ENCODE assay signal across 13 mouse cellular contexts in genomic region chr7:142394261-142395190, GRCm38 (mm10). TPM values are rescaled to one million over a fixed set of nuclear protein-coding genes. Genes with fewer than 3 reads are reported as not detected.
DNase-seq lines count a peak whose midpoint lies in the region; ATAC-seq and TF ChIP-seq lines count a peak whose summit lies in the region.
"Had no signal": no experiment of that assay in that cellular context is flagged by ENCODE, and none has a peak within 500 bp of the region (broad histone marks: within the 10 kb centered on the region; RNA-seq: fewer than 3 reads in every experiment).

No protein-coding gene starts in this region.

- no peak overlapping the region for H3K9ac ChIP-seq in kidney, postnatal 0 days (ENCODE audit: low read depth, low read length)
- H3K9ac ChIP-seq: lung, embryonic 14.5 days had no signal

- H3K4me2 ChIP-seq in kidney, postnatal 0 days (ENCODE audit: low read length), result no peak overlapping the region
- H3K4me2 ChIP-seq: lung, embryonic 14.5 days had no signal

- H3K4me3 ChIP-seq in kidney, postnatal 0 days (replicated peaks; ENCODE audit: low read depth, low read length), result no peak overlapping the region
- H3K4me3 ChIP-seq: hindbrain, embryonic 10.5 days had no signal

- 60% methylated on average over 6 of the region's 6 CpGs for WGBS in kidney, postnatal 0 days

- DNase-seq in kidney, postnatal 0 days (ENCODE audit: low spot score), result no peak
- no peak for DNase-seq in kidney, adult 8-10 months
- DNase-seq in MEL-GATA-1-ER (ENCODE audit: extremely low read depth, low read depth) (peak; percentile 58), liver (peak; percentile 8)
- peak; percentile 36 for DNase-seq in naive thymus-derived CD4-positive, alpha-beta T cell, adult 2 months (ENCODE audit: low read depth)
- DNase-seq in urinary bladder, postnatal 36 days (ENCODE audit: low spot score in 2 of 2), result no peak
- no peak for DNase-seq in urinary bladder, postnatal 4 days (ENCODE audit: low spot score in 2 of 2)
- DNase-seq: embryo, embryonic 11 days; kidney, adult 18-20 months; lung, embryonic 14.5 days; right cerebral cortex, postnatal 25 days had no signal

- H3K9me3 ChIP-seq in kidney, postnatal 0 days (replicated peaks; ENCODE audit: low read length), result no peaks in the 10 kb centered on the region
- H3K9me3 ChIP-seq: hindbrain, embryonic 10.5 days had no signal

- H3K4me1 ChIP-seq in kidney, postnatal 0 days (replicated peaks; ENCODE audit: insufficient read depth, low read length), result no peaks in the 10 kb centered on the region

- H3K27me3 ChIP-seq in kidney, postnatal 0 days (ENCODE audit: insufficient read depth, low read length), result no peaks in the 10 kb centered on the region

- no peak for TF ChIP-seq CTCF in kidney, postnatal 0 days (IDR thresholded peaks at IDR 0.05; ENCODE audit: low read depth)

- no peaks in the 10 kb centered on the region for H3K36me3 ChIP-seq in kidney, postnatal 0 days (ENCODE audit: insufficient read depth, low read length)
- H3K36me3 ChIP-seq: hindbrain, embryonic 10.5 days had no signal

- peak overlapping the region; percentile 44; the same call in 1 of the 2 replicates for H3K27ac ChIP-seq in kidney, postnatal 0 days
- H3K27ac ChIP-seq: hindbrain, embryonic 10.5 days had no signal

- ATAC-seq in kidney, postnatal 0 days (replicated peaks; ENCODE audit: low FRiP score, low read depth), result no peak
- ATAC-seq: midbrain, embryonic 16.5 days had no signal

RNA-seq across cellular contexts. Expression of gene Ctsd, which starts 6.7 kb away (rescaled TPM):
- 575 and 586 TPM in 2 replicates for polyA plus RNA-seq in kidney, postnatal 0 days (2015; fragmentation: Nextera tagmentation; extraction: Ambion mirVana)

RNA-seq across cellular contexts. Expression of gene Gm49369, which starts 12.1 kb away (rescaled TPM):
- polyA plus RNA-seq in kidney, postnatal 0 days (2015; fragmentation: Nextera tagmentation; extraction: Ambion mirVana), result not detected in 2 replicates
- polyA plus RNA-seq: lung, embryonic 14.5 days had no signal

RNA-seq across cellular contexts. Expression of gene Ifitm10, which starts 21.0 kb away (rescaled TPM):
- polyA plus RNA-seq in kidney, postnatal 0 days (2015; fragmentation: Nextera tagmentation; extraction: Ambion mirVana), result 3.6 and 3.9 TPM in 2 replicates

RNA-seq across cellular contexts. Expression of gene Syt8, which starts 40.1 kb away (rescaled TPM):
- 2.5 and 4.8 TPM in 2 replicates for polyA plus RNA-seq in kidney, postnatal 0 days (2015; fragmentation: Nextera tagmentation; extraction: Ambion mirVana)
- polyA plus RNA-seq: hindbrain, embryonic 10.5 days; lung, embryonic 14.5 days; midbrain, embryonic 16.5 days had no signal

RNA-seq across cellular contexts. Expression of gene Tnni2, which starts 47.1 kb away (rescaled TPM):
- 2.2 and 3.0 TPM in 2 replicates for polyA plus RNA-seq in kidney, postnatal 0 days (2015; fragmentation: Nextera tagmentation; extraction: Ambion mirVana)

Comparison
In these comparisons a context has a peak if more than half of its experiments do, and no peak if none do; other contexts are left out.
1. DNase-seq: peak in MEL-GATA-1-ER (single experiment), liver (single experiment) and naive thymus-derived CD4-positive, alpha-beta T cell, adult 2 months (single experiment); none in kidney, postnatal 0 days (single experiment), kidney, adult 8-10 months (0 of 2), urinary bladder, postnatal 36 days (0 of 2) and urinary bladder, postnatal 4 days (0 of 2).